Mouse (Mus musculus): Measurements from ENCODE around the gene Mbd5.
A peak's percentile ranks its signal among the peaks of the same experiment; 100 is the strongest.

DNA sequence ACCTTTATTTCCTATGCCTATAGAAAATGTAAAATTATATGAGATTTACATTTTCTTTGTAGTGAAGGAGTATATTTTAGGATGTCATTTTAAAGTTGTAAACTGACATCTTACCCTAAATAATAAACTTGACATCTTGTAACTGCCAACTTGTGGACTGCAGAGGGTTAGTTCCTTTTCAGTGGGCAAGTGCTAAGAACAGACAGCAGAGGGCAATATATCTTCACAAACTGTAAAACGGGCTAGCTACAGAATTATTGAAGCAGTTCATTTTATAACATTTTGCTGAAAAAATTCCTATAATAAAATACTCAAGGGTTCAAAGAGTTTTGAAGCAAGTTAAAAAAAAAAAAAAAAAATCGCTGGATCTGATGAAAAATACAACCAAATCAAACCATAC is 40.4 kb upstream of the Mbd5 start:
- TF ChIP-seq CTCF (IDR thresholded peaks at IDR 0.05; ENCODE audit: extremely low read depth, insufficient read depth, low read length) (peak; percentile 48; the same call in 1 of the 2 replicates), POLR2A (IDR thresholded peaks at IDR 0.05; ENCODE audit: extremely low read depth, insufficient read depth, low read length) (no peak)
